Mouse (Mus musculus) liver, embryonic 12.5 days (tissue): ENCODE measurements around the gene Ankfy1. TPM values are rescaled to one million over a fixed set of nuclear protein-coding genes. Genes with fewer than 3 reads are reported as not detected.
A peak's percentile ranks its signal among the peaks of the same experiment; 100 is the strongest.

Experiments used
- ATAC-seq: fragments of 200-750 bp; cut with Nextera tagmentation; 2 replicates; pipeline ENCODE4 v1.8.0; 2017; ENCODE audit warnings: moderate number of reproducible peaks, mild to moderate bottlenecking, moderate library complexity
- H3K27ac ChIP-seq: fragments of 300-500 bp; sonication (generic); 2 replicates; pipeline ENCODE4 v1.5.1; 2016; ENCODE audit warnings: mild to moderate bottlenecking
- H3K27me3 ChIP-seq: fragments of 300-500 bp; sonication (generic); replicated peaks from 2 replicates; pipeline ENCODE4 v1.6.1; 2016; ENCODE audit warnings: mild to moderate bottlenecking, moderate library complexity
- H3K36me3 ChIP-seq: fragments of 300-500 bp; sonication (generic); 2 replicates; pipeline ENCODE4 v1.6.1; 2016; ENCODE audit warnings: mild to moderate bottlenecking, moderate library complexity
- H3K4me1 ChIP-seq: fragments of 300-500 bp; sonication (generic); 2 replicates; pipeline ENCODE4 v1.6.1; 2016
- H3K4me2 ChIP-seq: fragments of 300-500 bp; sonication (generic); 2 replicates; pipeline ENCODE4 v1.6.1; 2016; ENCODE audit warnings: mild to moderate bottlenecking, moderate library complexity
- H3K4me3 ChIP-seq: fragments of 300-500 bp; sonication (generic); 2 replicates; pipeline ENCODE4 v1.5.1; 2016; ENCODE audit warnings: mild to moderate bottlenecking, moderate library complexity
- H3K9ac ChIP-seq: fragments of 300-500 bp; sonication (generic); 2 replicates; pipeline ENCODE4 v1.6.1; 2016; ENCODE audit warnings: mild to moderate bottlenecking, moderate library complexity
- H3K9me3 ChIP-seq: fragments of 300-500 bp; sonication (generic); replicated peaks from 2 replicates; pipeline ENCODE4 v1.6.1; 2016; ENCODE audit warnings: mild to moderate bottlenecking, moderate library complexity
- WGBS: fragments of 180-500 bp; shearing (Covaris S2); methylation state at CpG from one replicate; pipeline ENCODE4 v1.1.7; 2016; ENCODE audit not compliant: insufficient replicate concordance; 5-methylcytosine and 5-hydroxymethylcytosine counted together
- polyA plus RNA-seq: library from polyadenylated mRNA; unstranded; fragments of >200 nt; fragmentation: Nextera tagmentation; extraction: Ambion mirVana; gene quantifications from 2 replicates; pipeline ENCODE4 v1.2.1, GENCODE M21; 2016

Ankfy1 gene
- polyA plus RNA-seq, 1 experiment from 2014 or later = 18.3 TPM

DNA sequence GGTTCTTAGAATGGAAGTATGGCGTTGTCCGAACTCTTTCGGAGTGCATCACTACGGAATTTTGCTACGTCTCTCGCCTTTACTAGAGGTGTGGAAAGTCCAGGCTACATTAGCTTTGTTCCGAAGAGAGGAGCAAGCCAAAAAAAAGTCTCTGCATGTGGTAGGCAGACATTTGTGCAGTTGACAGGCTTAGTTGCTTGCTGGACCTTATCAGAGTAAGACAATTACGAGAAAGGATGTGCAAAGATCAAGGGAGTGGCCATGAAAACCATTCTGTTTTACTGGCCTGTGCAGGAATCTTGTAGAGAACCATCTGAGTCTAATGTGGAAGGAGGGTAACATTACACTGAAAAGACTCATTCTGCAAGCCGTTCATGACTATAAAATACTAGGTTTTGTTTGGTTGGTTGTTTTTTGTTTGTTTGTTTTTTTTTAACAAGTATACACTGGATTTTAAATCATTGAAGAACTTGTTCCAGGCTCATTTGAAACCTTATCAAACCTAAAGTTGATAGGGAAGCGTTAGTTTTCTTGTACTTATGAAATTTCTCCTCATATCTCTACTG is 107.0 kb downstream of the Ankfy1 start:
- H3K9ac ChIP-seq = peak overlapping the region; percentile 97
- H3K27me3 ChIP-seq = no peaks in the 10 kb centered on the region
- peaks cover 34% of the 10 kb centered on the region for H3K4me1 ChIP-seq
- no peaks in the 10 kb centered on the region for H3K36me3 ChIP-seq
- no peak for ATAC-seq
- no peaks in the 10 kb centered on the region for H3K9me3 ChIP-seq
- H3K4me3 ChIP-seq = peak overlapping the region; percentile 99
- 8% methylated on average over 10 of the region's 10 CpGs for WGBS
- H3K4me2 ChIP-seq = peak overlapping the region; percentile 92
- peak overlapping the region; percentile 89 for H3K27ac ChIP-seq

DNA sequence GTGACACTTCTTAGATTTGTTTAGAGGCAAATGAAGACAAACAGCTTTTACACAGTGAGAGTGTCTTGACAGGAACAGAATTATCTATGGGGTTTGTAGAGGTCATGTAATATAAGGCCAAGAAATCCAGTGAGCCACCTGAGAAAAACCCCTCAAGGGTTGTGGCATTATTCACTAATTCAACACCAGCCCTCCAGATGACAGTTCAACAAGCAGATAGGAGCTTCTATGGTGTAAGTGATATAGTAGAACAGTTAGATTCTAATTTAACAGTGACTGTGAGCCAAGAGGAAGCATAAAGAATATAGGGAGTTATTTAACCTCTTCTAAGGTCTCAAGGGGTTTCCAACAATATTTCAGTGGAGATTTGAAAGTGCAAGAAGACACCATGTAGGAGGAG is 108.3 kb downstream of the Ankfy1 start:
- H3K27ac ChIP-seq = no peak overlapping the region
- no peak overlapping the region for H3K4me3 ChIP-seq
- H3K4me2 ChIP-seq = no peak overlapping the region
- no peaks in the 10 kb centered on the region for H3K27me3 ChIP-seq
- H3K36me3 ChIP-seq = no peaks in the 10 kb centered on the region
- H3K9me3 ChIP-seq = no peaks in the 10 kb centered on the region
- H3K9ac ChIP-seq = no peak overlapping the region
- H3K4me1 ChIP-seq = peaks cover 34% of the 10 kb centered on the region
- no peak for ATAC-seq

DNA sequence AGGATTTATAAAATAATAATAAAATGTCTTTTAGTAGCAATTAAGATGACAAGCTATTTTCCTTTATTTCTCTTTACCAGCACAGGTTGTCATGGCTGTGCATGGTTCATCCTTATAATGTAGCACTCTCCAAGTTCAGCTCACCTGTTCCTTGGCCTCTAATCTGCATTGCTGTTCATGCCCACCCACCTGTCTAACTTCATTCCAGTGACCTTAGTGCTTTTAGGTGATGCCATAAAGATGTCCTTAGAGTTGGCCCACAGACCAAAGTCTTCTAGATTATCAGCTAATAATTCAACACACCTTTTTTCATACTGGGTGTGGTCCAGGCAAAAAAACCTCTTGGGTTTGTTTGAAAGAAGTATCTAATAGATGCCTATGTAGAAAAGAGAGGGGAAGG is 111.4 kb downstream of the Ankfy1 start:
- Histone ChIP-seq H3K27ac (no peak overlapping the region), H3K9ac (no peak overlapping the region), H3K36me3 (no peaks in the 10 kb centered on the region), H3K4me1 (peaks cover 35% of the 10 kb centered on the region), H3K27me3 (no peaks in the 10 kb centered on the region), H3K4me2 (no peak overlapping the region), H3K4me3 (no peak overlapping the region), H3K9me3 (no peaks in the 10 kb centered on the region)
- ATAC-seq = no peak

DNA sequence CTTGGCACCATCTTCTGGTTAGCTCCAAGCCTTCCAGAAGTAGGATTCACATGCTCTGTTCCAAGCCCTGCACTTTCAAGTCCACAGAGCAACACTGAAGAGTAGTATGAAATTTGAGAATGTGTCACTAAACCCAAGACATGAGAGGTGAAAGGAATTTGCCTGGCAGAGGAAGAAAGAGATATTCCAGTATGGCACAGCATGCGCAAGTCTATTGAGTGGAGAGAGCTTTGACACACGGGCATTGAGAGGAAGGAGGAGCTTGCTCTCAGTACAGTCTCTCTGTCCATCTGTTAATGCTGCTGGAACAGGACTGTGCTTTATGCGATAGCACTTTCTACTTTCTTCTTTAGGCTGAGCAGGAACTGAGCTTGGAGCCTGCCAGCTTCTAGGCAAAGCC is 113.2 kb downstream of the Ankfy1 start:
- no peak overlapping the region for H3K4me3 ChIP-seq
- no peak for ATAC-seq
- no peaks in the 10 kb centered on the region for H3K27me3 ChIP-seq
- H3K4me1 ChIP-seq = peaks cover 21% of the 10 kb centered on the region
- no peak overlapping the region for H3K9ac ChIP-seq
- no peak overlapping the region for H3K27ac ChIP-seq
- no peak overlapping the region for H3K4me2 ChIP-seq
- no peaks in the 10 kb centered on the region for H3K9me3 ChIP-seq
- no peaks in the 10 kb centered on the region for H3K36me3 ChIP-seq
- 83% methylated on average over 3 of the region's 3 CpGs for whole genome bisulfite sequencing

DNA sequence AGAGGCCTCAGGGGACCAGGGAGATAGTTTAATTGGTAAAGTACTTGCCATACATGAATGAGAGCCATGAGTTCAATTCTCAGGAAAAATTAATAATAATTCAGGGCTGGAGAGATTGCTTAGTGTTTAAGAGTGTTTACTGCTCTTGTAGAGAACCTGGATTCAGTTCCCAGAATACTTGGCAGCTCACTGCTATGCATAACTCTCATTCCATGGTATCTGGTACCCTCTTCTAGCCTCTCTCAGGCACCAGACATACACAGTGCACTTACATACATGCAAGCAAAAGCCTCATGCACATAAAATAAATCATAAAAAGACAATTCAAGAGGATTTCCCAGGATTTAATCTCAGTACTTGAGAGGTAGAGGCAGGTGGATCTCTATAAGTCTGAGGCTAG is 114.8 kb downstream of the Ankfy1 start:
- Histone ChIP-seq H3K9me3 (no peaks in the 10 kb centered on the region), H3K4me1 (peaks cover 16% of the 10 kb centered on the region), H3K4me2 (no peak overlapping the region), H3K36me3 (no peaks in the 10 kb centered on the region), H3K27me3 (no peaks in the 10 kb centered on the region), H3K9ac (no peak overlapping the region), H3K27ac (no peak overlapping the region), H3K4me3 (no peak overlapping the region)
- no peak for ATAC-seq

DNA sequence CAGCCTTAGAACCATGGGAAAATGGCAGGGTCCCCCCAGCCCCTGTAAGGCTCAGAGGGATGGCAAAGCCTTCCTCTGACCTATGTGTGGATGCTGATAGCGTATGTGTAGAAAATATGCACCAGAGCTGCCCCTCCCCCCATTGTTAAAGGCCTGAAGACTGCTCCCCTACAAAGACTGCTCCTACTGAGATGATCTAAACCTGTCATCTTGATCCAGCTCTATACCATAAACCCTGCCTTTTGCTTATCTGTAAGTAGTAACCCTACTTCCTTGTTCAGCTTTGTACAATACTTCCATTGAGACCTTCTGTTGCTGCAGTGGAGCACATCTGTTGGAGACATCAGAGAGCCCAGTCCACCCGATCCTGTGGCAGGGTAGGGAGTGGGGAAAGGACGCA is 115.4 kb downstream of the Ankfy1 start:
- H3K36me3 ChIP-seq = no peaks in the 10 kb centered on the region
- no peak for ATAC-seq
- H3K9me3 ChIP-seq = no peaks in the 10 kb centered on the region
- H3K9ac ChIP-seq = no peak overlapping the region
- peaks cover 16% of the 10 kb centered on the region for H3K4me1 ChIP-seq
- 73% methylated on average over 3 of the region's 3 CpGs for WGBS
- H3K27ac ChIP-seq = no peak overlapping the region
- H3K4me3 ChIP-seq = no peak overlapping the region
- no peak overlapping the region for H3K4me2 ChIP-seq
- H3K27me3 ChIP-seq = no peaks in the 10 kb centered on the region

DNA sequence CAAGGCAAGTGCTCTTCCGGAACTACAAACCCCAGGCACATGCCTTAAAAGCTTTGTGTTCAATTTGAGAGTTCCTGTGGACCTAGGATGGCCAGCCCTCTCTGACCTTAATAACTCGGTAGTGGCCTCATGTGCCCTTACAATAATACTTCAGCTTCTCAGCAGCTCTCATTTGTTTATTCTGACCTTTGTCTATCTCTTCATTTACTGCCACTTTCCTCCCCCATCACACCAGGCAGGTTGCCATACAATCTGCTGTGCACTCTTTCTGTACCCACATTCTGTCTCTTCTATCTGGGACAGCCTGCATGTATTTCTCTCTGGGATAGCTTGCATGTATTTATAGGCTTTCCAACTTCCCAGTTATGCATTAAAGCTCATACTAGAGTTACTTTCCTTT is 116.8 kb downstream of the Ankfy1 start:
- WGBS = 68% methylated on average over 2 of the region's 2 CpGs
- no peak overlapping the region for H3K4me2 ChIP-seq
- peaks cover 11% of the 10 kb centered on the region for H3K4me1 ChIP-seq
- no peak overlapping the region for H3K27ac ChIP-seq
- no peak overlapping the region for H3K4me3 ChIP-seq
- H3K9ac ChIP-seq = no peak overlapping the region
- no peaks in the 10 kb centered on the region for H3K27me3 ChIP-seq
- no peaks in the 10 kb centered on the region for H3K9me3 ChIP-seq
- H3K36me3 ChIP-seq = no peaks in the 10 kb centered on the region
- no peak for ATAC-seq

DNA sequence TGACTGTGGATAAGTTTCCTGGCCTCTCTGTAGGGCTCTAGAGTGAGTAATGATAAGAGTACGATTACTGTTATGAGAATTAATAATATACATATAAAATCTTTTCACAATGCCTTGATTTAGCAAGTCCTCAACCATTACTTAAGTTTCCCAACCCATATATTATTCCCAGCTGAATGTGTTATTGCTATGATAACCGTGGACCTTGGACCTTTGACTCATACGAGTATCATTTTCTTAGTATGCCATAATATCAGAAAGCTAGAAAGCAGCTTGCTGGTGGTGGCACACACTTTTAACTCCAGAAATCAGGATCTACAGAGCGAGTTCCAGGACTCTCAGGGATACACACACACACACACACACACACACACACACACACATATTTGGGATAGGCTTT is 118.2 kb downstream of the Ankfy1 start:
- Histone ChIP-seq H3K9ac (no peak overlapping the region), H3K4me1 (peaks cover 11% of the 10 kb centered on the region), H3K9me3 (no peaks in the 10 kb centered on the region), H3K27me3 (no peaks in the 10 kb centered on the region), H3K4me3 (no peak overlapping the region), H3K36me3 (no peaks in the 10 kb centered on the region), H3K27ac (no peak overlapping the region), H3K4me2 (no peak overlapping the region)
- WGBS = 76% methylated on average over 4 of the region's 4 CpGs
- ATAC-seq = no peak

DNA sequence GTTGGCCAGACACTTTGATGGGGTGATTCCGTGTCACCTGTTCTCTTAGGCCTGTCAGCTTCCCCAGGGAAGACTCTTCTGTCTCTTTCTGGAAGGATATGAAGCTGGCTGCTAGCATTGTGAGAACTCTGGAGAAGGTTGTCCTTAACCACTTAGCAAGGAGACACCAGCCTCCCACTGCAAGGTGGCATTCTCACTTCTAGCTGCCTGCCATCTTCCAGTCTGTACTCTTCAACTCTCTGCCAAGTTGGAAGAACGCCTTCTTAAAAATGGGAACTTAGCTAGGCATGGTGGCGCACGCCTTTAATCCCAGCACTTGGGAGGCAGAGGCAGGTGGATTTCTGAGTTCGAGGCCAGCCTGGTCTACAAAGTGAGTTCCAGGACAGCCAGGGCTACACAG is 123.9 kb downstream of the Ankfy1 start:
- no peaks in the 10 kb centered on the region for H3K4me1 ChIP-seq
- no peak overlapping the region for H3K4me3 ChIP-seq
- H3K4me2 ChIP-seq = no peak overlapping the region
- H3K9ac ChIP-seq = no peak overlapping the region
- H3K27me3 ChIP-seq = no peaks in the 10 kb centered on the region
- WGBS = 83% methylated on average over 5 of the region's 5 CpGs
- no peak for ATAC-seq
- peaks cover 6% of the 10 kb centered on the region; the same call in 1 of the 2 replicates for H3K36me3 ChIP-seq
- H3K9me3 ChIP-seq = no peaks in the 10 kb centered on the region
- H3K27ac ChIP-seq = no peak overlapping the region

DNA sequence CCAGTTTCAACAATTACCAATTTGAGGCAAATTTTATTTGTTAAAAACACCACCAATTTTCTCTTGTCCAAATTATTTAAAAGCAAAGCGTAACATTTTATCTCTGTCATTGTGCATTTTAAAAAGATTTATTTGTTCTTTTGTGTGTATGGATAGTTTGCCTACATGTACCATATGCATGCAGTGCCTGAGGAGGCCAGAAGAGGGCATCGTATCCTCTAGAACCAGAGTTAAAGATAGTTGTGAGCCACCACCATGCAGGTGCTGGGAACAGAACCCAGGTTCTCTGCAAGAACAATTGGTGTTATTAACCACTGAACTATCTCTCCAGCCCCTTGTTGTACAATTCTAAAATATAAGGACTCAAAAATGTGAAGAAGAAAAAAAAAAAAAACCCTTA is 124.4 kb downstream of the Ankfy1 start:
- Histone ChIP-seq H3K36me3 (peaks cover 11% of the 10 kb centered on the region), H3K27me3 (no peaks in the 10 kb centered on the region), H3K4me2 (no peak overlapping the region), H3K4me1 (no peaks in the 10 kb centered on the region), H3K9me3 (no peaks in the 10 kb centered on the region), H3K4me3 (no peak overlapping the region), H3K9ac (no peak overlapping the region), H3K27ac (no peak overlapping the region)
- WGBS = 72% methylated on average over 2 of the region's 2 CpGs
- no peak for ATAC-seq

DNA sequence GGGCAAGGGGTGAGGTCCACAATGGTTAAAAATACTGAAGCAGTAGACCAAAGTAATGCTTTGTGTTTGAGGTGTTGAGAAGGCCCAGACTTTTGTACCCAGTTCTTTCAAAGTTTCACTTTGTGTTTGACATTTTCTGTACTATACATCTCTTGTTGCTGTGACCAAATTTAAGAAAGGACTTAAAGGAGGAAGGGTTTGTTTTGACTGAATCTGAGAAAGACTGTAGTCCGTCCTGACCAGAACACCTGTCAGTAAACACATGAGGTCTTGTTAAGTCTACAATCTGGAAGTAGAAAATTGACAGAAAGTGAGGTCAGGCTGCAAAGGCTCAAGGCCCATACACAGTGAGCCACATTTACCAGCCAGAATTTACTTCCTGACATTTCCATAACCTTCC is 127.1 kb downstream of the Ankfy1 start:
- no peaks in the 10 kb centered on the region for H3K27me3 ChIP-seq
- H3K27ac ChIP-seq = no peak overlapping the region
- H3K9me3 ChIP-seq = no peaks in the 10 kb centered on the region
- H3K9ac ChIP-seq = no peak overlapping the region
- H3K4me2 ChIP-seq = no peak overlapping the region
- WGBS = 74% methylated on average over 1 of the region's 1 CpGs
- no peaks in the 10 kb centered on the region for H3K4me1 ChIP-seq
- ATAC-seq = no peak
- H3K4me3 ChIP-seq = no peak overlapping the region
- peaks cover 35% of the 10 kb centered on the region for H3K36me3 ChIP-seq

DNA sequence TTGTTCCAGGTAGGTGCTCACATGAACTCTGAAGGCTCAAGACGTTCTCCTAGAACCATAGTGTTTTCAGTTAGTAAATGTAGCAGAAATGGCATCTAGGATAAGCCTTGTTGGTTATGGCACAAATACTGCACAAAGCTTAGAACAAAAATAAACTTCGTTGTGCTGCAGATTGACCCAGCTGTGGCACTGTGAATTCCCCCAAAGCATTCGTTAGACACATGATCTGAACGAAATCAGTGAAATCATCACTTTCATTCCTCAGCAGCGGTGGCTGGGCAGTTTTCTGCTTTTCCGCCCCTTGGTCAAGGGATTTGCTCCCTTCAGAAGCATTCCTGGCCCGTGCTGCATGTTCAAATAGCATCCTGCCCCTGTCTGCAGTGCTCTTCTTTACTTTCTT is 128.3 kb downstream of the Ankfy1 start:
- H3K9ac ChIP-seq = no peak overlapping the region
- WGBS = 77% methylated on average over 7 of the region's 7 CpGs
- H3K4me3 ChIP-seq = no peak overlapping the region
- H3K36me3 ChIP-seq = peaks cover 45% of the 10 kb centered on the region
- H3K4me1 ChIP-seq = no peaks in the 10 kb centered on the region
- no peak overlapping the region for H3K27ac ChIP-seq
- H3K9me3 ChIP-seq = no peaks in the 10 kb centered on the region
- ATAC-seq = no peak
- no peaks in the 10 kb centered on the region for H3K27me3 ChIP-seq
- H3K4me2 ChIP-seq = no peak overlapping the region

DNA sequence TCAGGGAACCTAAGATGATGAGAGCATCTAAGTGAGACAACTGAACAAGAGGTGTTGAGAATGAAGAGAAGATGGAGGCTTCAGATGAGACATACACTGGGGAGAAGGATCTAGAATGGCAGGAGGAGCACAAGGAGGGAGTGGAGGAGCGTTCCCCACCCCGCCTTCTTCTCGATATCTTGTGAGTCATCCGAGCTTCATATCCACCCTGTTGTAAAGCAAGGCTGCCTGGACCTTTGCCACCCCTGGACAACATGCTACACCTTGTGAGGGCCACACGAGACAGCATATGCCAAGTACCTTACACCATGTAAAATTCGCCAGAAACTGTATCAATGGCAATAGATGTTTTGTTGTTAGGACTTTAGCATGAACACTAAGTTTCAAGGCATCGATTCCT is 131.2 kb downstream of the Ankfy1 start:
- Histone ChIP-seq H3K4me2 (no peak overlapping the region), H3K27ac (no peak overlapping the region), H3K27me3 (no peaks in the 10 kb centered on the region), H3K9ac (no peak overlapping the region), H3K4me3 (no peak overlapping the region), H3K9me3 (no peaks in the 10 kb centered on the region), H3K4me1 (no peaks in the 10 kb centered on the region), H3K36me3 (peaks cover 68% of the 10 kb centered on the region)
- no peak for ATAC-seq
- 86% methylated on average over 7 of the region's 7 CpGs for WGBS
